Mouse (Mus musculus) spleen, postnatal 4 days (tissue): Measurements from ENCODE around the gene Slc25a23.

Experiments used
- DNase-seq, 2 experiments: peaks; one replicate each; pipeline ENCODE4 v3.0.0; 2022; ENCODE audit warnings: low spot score in 2 of 2

Slc25a23 gene

GRCm38 (mm10) chr17:57019693-57020092 lies 40.0 kb downstream of the Slc25a23 start:
- peak in 1 of 2 experiments; percentile 42 for DNase-seq

GRCm38 (mm10) chr17:57012245-57012795 lies 47.3 kb downstream of the Slc25a23 start:
- DNase-seq: no peak

- DNase-seq: peak; percentile 93 to 96
Observed at GRCm38 (mm10) chr17:57011236-57012141, 48.2 kb downstream of the Slc25a23 start, which contains the start of the genes Gtf2f1 and Gm17949. Gene Gtf2f1, minus strand, starts transcription at chr17:57011288. Gene Gm17949, plus strand, starts transcription at chr17:57011469.

- DNase-seq: no peak
Observed at GRCm38 (mm10) chr17:57010911-57011235, 48.8 kb downstream of the Slc25a23 start.

GRCm38 (mm10) chr17:57007137-57007905 lies 52.3 kb downstream of the Slc25a23 start:
- DNase-seq: no peak

- DNase-seq: no peak
Observed at GRCm38 (mm10) chr17:57003994-57004393, 55.7 kb downstream of the Slc25a23 start.

- DNase-seq: no peak
Observed at GRCm38 (mm10) chr17:57001228-57001627, 58.4 kb downstream of the Slc25a23 start.

- DNase-seq: no peak
Observed at GRCm38 (mm10) chr17:56999968-57000609, 59.6 kb downstream of the Slc25a23 start, which contains the start of gene Pspn. Gene Pspn, minus strand, starts transcription at chr17:57000018.

- DNase-seq: no peak
Observed at GRCm38 (mm10) chr17:56999414-56999813, 60.2 kb downstream of the Slc25a23 start.

GRCm38 (mm10) chr17:56997029-56997667 lies 62.5 kb downstream of the Slc25a23 start, which contains the start of gene Alkbh7:
Gene Alkbh7, plus strand, starts transcription at chr17:56997339.
- DNase-seq: peak; percentile 94 to 95

GRCm38 (mm10) chr17:56996506-56996905 lies 63.2 kb downstream of the Slc25a23 start:
- DNase-seq: no peak

GRCm38 (mm10) chr17:56995046-56995445 lies 64.6 kb downstream of the Slc25a23 start:
- DNase-seq: no peak
